Mouse (Mus musculus): Measurements from ENCODE around the gene Vmn1r188. TPM values are rescaled to one million over a fixed set of nuclear protein-coding genes. Genes with fewer than 3 reads are reported as not detected.
"Not testable (repeated sequence)": the region's sequence is repeated elsewhere in the genome, so short reads cannot be mapped to it uniquely, and the experiment has no call there.

Gene Vmn1r188
- polyA plus RNA-seq (2015; fragmentation: Nextera tagmentation; extraction: Ambion mirVana): not detected in 2 replicates

GRCm38 (mm10) chr13:22084140-22084539, at the start of gene Vmn1r188:
Gene Vmn1r188 (plus strand): TSS chr13:22084440.
- WGBS: 71% methylated on average over 1 of the region's 1 CpGs

GRCm38 (mm10) chr13:22034443-22035266, 49.6 kb upstream of the Vmn1r188 start:
- Histone ChIP-seq H3K9ac (ENCODE audit: low read depth, low read length) (peak overlapping the region; percentile 66), H3K27me3 (replicated peaks; ENCODE audit: control insufficient read depth, insufficient read depth, low read length) (no peaks in the 10 kb centered on the region), H3K9me3 (ENCODE audit: control insufficient read depth, low read length) (no peaks in the 10 kb centered on the region), H3K36me3 (ENCODE audit: control insufficient read depth, insufficient read depth, low read length) (no peaks in the 10 kb centered on the region), H3K4me3 (ENCODE audit: low read length) (peak overlapping the region; percentile 48), H3K27ac (ENCODE audit: low read length) (peak overlapping the region; percentile 93), H3K4me1 (ENCODE audit: control insufficient read depth, insufficient read depth, low read length) (peaks cover 4% of the 10 kb centered on the region; the same call in 1 of the 2 replicates), H3K4me2 (ENCODE audit: low read depth, low read length) (peak overlapping the region; percentile 61)
- 3% methylated on average over 10 of the region's 14 CpGs for WGBS
- peak; percentile 39 for ATAC-seq

More at GRCm38 (mm10) chr13:22084140-22084539, at the start of gene Vmn1r188:
- not testable (repeated sequence) for H3K9ac ChIP-seq (ENCODE audit: low read depth, low read length); H3K27me3 ChIP-seq (replicated peaks; ENCODE audit: control insufficient read depth, insufficient read depth, low read length); H3K4me1 ChIP-seq (ENCODE audit: control insufficient read depth, insufficient read depth, low read length); H3K27ac ChIP-seq (ENCODE audit: low read length); H3K4me3 ChIP-seq (ENCODE audit: low read length); H3K9me3 ChIP-seq (ENCODE audit: control insufficient read depth, low read length); H3K4me2 ChIP-seq (ENCODE audit: low read depth, low read length); H3K36me3 ChIP-seq (ENCODE audit: control insufficient read depth, insufficient read depth, low read length); ATAC-seq

GRCm38 (mm10) chr13:22035267-22036148, 48.7 kb upstream of the Vmn1r188 start, which contains the start of the genes Hist1h2ah and Hist1h2bk:
Gene Hist1h2ah (minus strand): TSS chr13:22035568.
Gene Hist1h2bk (plus strand): TSS chr13:22035870.
- Histone ChIP-seq H3K4me3 (ENCODE audit: low read length) (peak within 1 kb of the TSS; percentile 50), H3K4me1 (ENCODE audit: control insufficient read depth, insufficient read depth, low read length) (peaks cover 12% of the 10 kb centered on the region; the same call in 1 of the 2 replicates), H3K27ac (ENCODE audit: low read length) (peak within 1 kb of the TSS; percentile 93), H3K9ac (ENCODE audit: low read depth, low read length) (peak within 1 kb of the TSS; percentile 67), H3K4me2 (ENCODE audit: low read depth, low read length) (peak within 1 kb of the TSS; percentile 70)
- not testable (repeated sequence) for H3K36me3 ChIP-seq (ENCODE audit: control insufficient read depth, insufficient read depth, low read length); H3K9me3 ChIP-seq (ENCODE audit: control insufficient read depth, low read length); H3K27me3 ChIP-seq (replicated peaks; ENCODE audit: control insufficient read depth, insufficient read depth, low read length)
- under 1% methylated on average over 22 of the region's 69 CpGs for WGBS
- ATAC-seq: peak; percentile 96

GRCm38 (mm10) chr13:22036149-22036956, 47.9 kb upstream of the Vmn1r188 start:
- ATAC-seq: peak; percentile 17; the same call in 1 of the 2 replicates
- Histone ChIP-seq H3K27me3 (replicated peaks; ENCODE audit: control insufficient read depth, insufficient read depth, low read length) (no peaks in the 10 kb centered on the region), H3K9me3 (ENCODE audit: control insufficient read depth, low read length) (no peaks in the 10 kb centered on the region), H3K36me3 (ENCODE audit: control insufficient read depth, insufficient read depth, low read length) (no peaks in the 10 kb centered on the region), H3K4me1 (ENCODE audit: control insufficient read depth, insufficient read depth, low read length) (peaks cover 12% of the 10 kb centered on the region; the same call in 1 of the 2 replicates), H3K27ac (ENCODE audit: low read length) (peak overlapping the region; percentile 82), H3K4me2 (ENCODE audit: low read depth, low read length) (peak overlapping the region; percentile 70), H3K9ac (ENCODE audit: low read depth, low read length) (peak overlapping the region; percentile 67), H3K4me3 (ENCODE audit: low read length) (peak overlapping the region; percentile 47)
- WGBS: 3% methylated on average over 20 of the region's 23 CpGs

- H3K4me2 ChIP-seq (ENCODE audit: low read depth, low read length): peak overlapping the region; percentile 70
- no peaks in the 10 kb centered on the region for H3K36me3 ChIP-seq (ENCODE audit: control insufficient read depth, insufficient read depth, low read length)
- no peaks in the 10 kb centered on the region for H3K27me3 ChIP-seq (replicated peaks; ENCODE audit: control insufficient read depth, insufficient read depth, low read length)
- 62% methylated on average over 3 of the region's 3 CpGs for WGBS
- peaks cover 13% of the 10 kb centered on the region for H3K4me1 ChIP-seq (ENCODE audit: control insufficient read depth, insufficient read depth, low read length)
- peak overlapping the region; percentile 82 for H3K27ac ChIP-seq (ENCODE audit: low read length)
- H3K9ac ChIP-seq (ENCODE audit: low read depth, low read length): peak overlapping the region; percentile 67
- peak overlapping the region; percentile 47 for H3K4me3 ChIP-seq (ENCODE audit: low read length)
- H3K9me3 ChIP-seq (ENCODE audit: control insufficient read depth, low read length): no peaks in the 10 kb centered on the region
- no peak for ATAC-seq
Measured at GRCm38 (mm10) chr13:22036986-22037385, 47.3 kb upstream of the Vmn1r188 start.

GRCm38 (mm10) chr13:22037415-22037814, 46.8 kb upstream of the Vmn1r188 start:
- 0 out of 2 replicates have a peak overlapping the region, but pooled peaks have one; percentile 29 for H3K9ac ChIP-seq (ENCODE audit: low read depth, low read length)
- peaks cover 15% of the 10 kb centered on the region for H3K4me1 ChIP-seq (ENCODE audit: control insufficient read depth, insufficient read depth, low read length)
- no peak overlapping the region for H3K4me3 ChIP-seq (ENCODE audit: low read length)
- no peak for ATAC-seq
- no peaks in the 10 kb centered on the region for H3K36me3 ChIP-seq (ENCODE audit: control insufficient read depth, insufficient read depth, low read length)
- no peak overlapping the region for H3K4me2 ChIP-seq (ENCODE audit: low read depth, low read length)
- H3K27me3 ChIP-seq (replicated peaks; ENCODE audit: control insufficient read depth, insufficient read depth, low read length): no peaks in the 10 kb centered on the region
- no peak overlapping the region for H3K27ac ChIP-seq (ENCODE audit: low read length)
- 61% methylated on average over 2 of the region's 2 CpGs for WGBS
- no peaks in the 10 kb centered on the region for H3K9me3 ChIP-seq (ENCODE audit: control insufficient read depth, low read length)

GRCm38 (mm10) chr13:22039364-22039763, 44.9 kb upstream of the Vmn1r188 start:
- Histone ChIP-seq H3K27ac (ENCODE audit: low read length) (no peak overlapping the region), H3K9me3 (ENCODE audit: control insufficient read depth, low read length) (no peaks in the 10 kb centered on the region), H3K4me1 (ENCODE audit: control insufficient read depth, insufficient read depth, low read length) (peaks cover 15% of the 10 kb centered on the region), H3K36me3 (ENCODE audit: control insufficient read depth, insufficient read depth, low read length) (no peaks in the 10 kb centered on the region), H3K9ac (ENCODE audit: low read depth, low read length) (no peak overlapping the region), H3K27me3 (replicated peaks; ENCODE audit: control insufficient read depth, insufficient read depth, low read length) (no peaks in the 10 kb centered on the region), H3K4me2 (ENCODE audit: low read depth, low read length) (no peak overlapping the region), H3K4me3 (ENCODE audit: low read length) (no peak overlapping the region)
- WGBS: 66% methylated on average over 5 of the region's 5 CpGs
- no peak for ATAC-seq

GRCm38 (mm10) chr13:22039951-22040463, 44.2 kb upstream of the Vmn1r188 start:
- H3K4me2 ChIP-seq (ENCODE audit: low read depth, low read length): peak overlapping the region; percentile 80
- no peaks in the 10 kb centered on the region for H3K27me3 ChIP-seq (replicated peaks; ENCODE audit: control insufficient read depth, insufficient read depth, low read length)
- H3K36me3 ChIP-seq (ENCODE audit: control insufficient read depth, insufficient read depth, low read length): no peaks in the 10 kb centered on the region
- H3K9me3 ChIP-seq (ENCODE audit: control insufficient read depth, low read length): no peaks in the 10 kb centered on the region
- no peak for ATAC-seq
- peak overlapping the region; percentile 94 for H3K27ac ChIP-seq (ENCODE audit: low read length)
- H3K4me3 ChIP-seq (ENCODE audit: low read length): peak overlapping the region; percentile 51
- 8% methylated on average over 2 of the region's 2 CpGs for WGBS
- peak overlapping the region; percentile 69 for H3K9ac ChIP-seq (ENCODE audit: low read depth, low read length)
- H3K4me1 ChIP-seq (ENCODE audit: control insufficient read depth, insufficient read depth, low read length): peaks cover 19% of the 10 kb centered on the region

All from intestine, embryonic 16.5 days (tissue).